Mouse (Mus musculus) lung, postnatal 0 days (tissue): ENCODE data around the gene Zcchc14. TPM values are rescaled to one million over a fixed set of nuclear protein-coding genes. Genes with fewer than 3 reads are reported as not detected.
A peak's percentile ranks its signal among the peaks of the same experiment; 100 is the strongest.

ENCODE experiments used
- ATAC-seq: fragments of 200-750 bp; cut with Nextera tagmentation; 2 replicates; pipeline ENCODE4 v1.8.0; 2017; ENCODE audit warnings: moderate library complexity
- DNase-seq: peaks from one replicate; pipeline ENCODE4 v3.0.0-alpha.2; 2016; ENCODE audit warnings: low spot score
- H3K27ac ChIP-seq: fragments of 300-500 bp; sonication (generic); 2 replicates; pipeline ENCODE4 v1.5.1; 2014; ENCODE audit warnings: antibody characterized with exemption, mild to moderate bottlenecking, low read length, mixed read lengths
- H3K27me3 ChIP-seq: fragments of 300-500 bp; sonication (generic); replicated peaks from 2 replicates; pipeline ENCODE4 v1.6.1; 2014; ENCODE audit warnings: low read length, mixed read lengths; ENCODE audit not compliant: insufficient read depth
- H3K36me3 ChIP-seq: fragments of 300-500 bp; sonication (generic); 2 replicates; pipeline ENCODE4 v1.6.1; 2014; ENCODE audit warnings: low read length, mixed read lengths; ENCODE audit not compliant: insufficient read depth
- H3K4me1 ChIP-seq: fragments of 300-500 bp; sonication (generic); 2 replicates; pipeline ENCODE4 v1.6.1; 2014; ENCODE audit warnings: antibody characterized with exemption, low read depth, low read length, mixed read lengths; ENCODE audit not compliant: insufficient read depth
- H3K4me2 ChIP-seq: fragments of 300-500 bp; sonication (generic); replicated peaks from 2 replicates; pipeline ENCODE4 v1.6.1; 2014; ENCODE audit warnings: low read depth, mild to moderate bottlenecking, low read length, moderate library complexity, mixed read lengths
- H3K4me3 ChIP-seq: fragments of 300-500 bp; sonication (generic); 2 replicates; pipeline ENCODE4 v1.5.1; 2014; ENCODE audit warnings: low read depth, low read length
- H3K9ac ChIP-seq: fragments of 300-500 bp; sonication (generic); replicated peaks from 2 replicates; pipeline ENCODE4 v1.6.1; 2014; ENCODE audit warnings: low read depth, mild to moderate bottlenecking
- H3K9me3 ChIP-seq: fragments of 300-500 bp; sonication (generic); 2 replicates; pipeline ENCODE4 v1.6.1; 2016; ENCODE audit warnings: low read length, mixed read lengths
- CTCF ChIP-seq: IDR thresholded peaks from 2 replicates; pipeline ENCODE4 v1.5.1; 2016; ENCODE audit warnings: antibody characterized with exemption, mild to moderate bottlenecking
- EP300 ChIP-seq: IDR thresholded peaks from 2 replicates; pipeline ENCODE4 v1.6.1; 2016; ENCODE audit warnings: antibody characterized with exemption, mild to moderate bottlenecking, control low read depth
- WGBS: fragments of 180-500 bp; shearing (Covaris S2); extraction: QIAGEN DNeasy Blood & Tissue Kit; methylation state at CpG from one replicate; pipeline ENCODE4 v1.1.7; 2014; 5-methylcytosine and 5-hydroxymethylcytosine counted together
- polyA plus RNA-seq: library from polyadenylated mRNA; unstranded; fragments of >200 nt; fragmentation: Nextera tagmentation; extraction: Ambion mirVana; gene quantifications from 2 replicates; pipeline ENCODE4 v1.2.1, GENCODE M21; 2015

Gene Zcchc14
- polyA plus RNA-seq, 1 experiment from 2014 or later = 11.1 TPM

GRCm38 (mm10) chr8:121609251-121609650, 43.5 kb downstream of the Zcchc14 start:
- ATAC-seq (no peak), DNase-seq (no peak)
- TF ChIP-seq EP300 (no peak), CTCF (no peak)
- H3K27me3 ChIP-seq = no peaks in the 10 kb centered on the region
- H3K4me2 ChIP-seq = no peak overlapping the region
- no peak overlapping the region for H3K9ac ChIP-seq
- H3K4me1 ChIP-seq = no peaks in the 10 kb centered on the region
- no peak overlapping the region for H3K4me3 ChIP-seq
- H3K36me3 ChIP-seq = peaks cover 29% of the 10 kb centered on the region
- no peak overlapping the region for H3K27ac ChIP-seq
- WGBS = 82% methylated on average over 15 of the region's 15 CpGs
- H3K9me3 ChIP-seq = no peaks in the 10 kb centered on the region

GRCm38 (mm10) chr8:121607661-121608060, 45.0 kb downstream of the Zcchc14 start:
- Histone ChIP-seq H3K27me3 (no peaks in the 10 kb centered on the region), H3K36me3 (peaks cover 32% of the 10 kb centered on the region)
- WGBS = 69% methylated on average over 5 of the region's 5 CpGs

GRCm38 (mm10) chr8:121603801-121604200, 48.9 kb downstream of the Zcchc14 start:
- no peak for DNase-seq
- no peaks in the 10 kb centered on the region for H3K4me1 ChIP-seq
- TF ChIP-seq EP300 (no peak), CTCF (no peak)
- no peaks in the 10 kb centered on the region for H3K27me3 ChIP-seq
- H3K9me3 ChIP-seq = no peaks in the 10 kb centered on the region
- H3K27ac ChIP-seq = no peak overlapping the region
- ATAC-seq = no peak
- no peak overlapping the region for H3K4me2 ChIP-seq
- no peak overlapping the region for H3K9ac ChIP-seq
- H3K4me3 ChIP-seq = no peak overlapping the region
- H3K36me3 ChIP-seq = peaks cover 53% of the 10 kb centered on the region
- WGBS = 98% methylated on average over 12 of the region's 12 CpGs

More at GRCm38 (mm10) chr8:121607661-121608060, 45.0 kb downstream of the Zcchc14 start:
- DNase-seq (peak; percentile 66), ATAC-seq (no peak)
- Histone ChIP-seq H3K4me3 (no peak overlapping the region), H3K4me1 (no peaks in the 10 kb centered on the region), H3K27ac (no peak overlapping the region), H3K9ac (no peak overlapping the region), H3K9me3 (no peaks in the 10 kb centered on the region), H3K4me2 (no peak overlapping the region)
- no peak for TF ChIP-seq EP300
- TF ChIP-seq CTCF = peak; percentile 71

- DNase-seq = peak; percentile 91
- no peaks in the 10 kb centered on the region for H3K27me3 ChIP-seq
- no peaks in the 10 kb centered on the region for H3K9me3 ChIP-seq
- H3K4me1 ChIP-seq = no peaks in the 10 kb centered on the region
- no peak overlapping the region for H3K27ac ChIP-seq
- H3K4me2 ChIP-seq = no peak overlapping the region
- peak; percentile 78 for ATAC-seq
- H3K36me3 ChIP-seq = peaks cover 52% of the 10 kb centered on the region
- H3K9ac ChIP-seq = no peak overlapping the region
- WGBS = 16% methylated on average over 3 of the region's 3 CpGs
- TF ChIP-seq EP300 (no peak), CTCF (peak; percentile 97)
- no peak overlapping the region for H3K4me3 ChIP-seq
Measured at GRCm38 (mm10) chr8:121602860-121603259, 49.8 kb downstream of the Zcchc14 start.

- Histone ChIP-seq H3K36me3 (peaks cover 51% of the 10 kb centered on the region), H3K27me3 (no peaks in the 10 kb centered on the region), H3K4me3 (no peak overlapping the region), H3K4me2 (no peak overlapping the region), H3K9ac (no peak overlapping the region), H3K27ac (no peak overlapping the region), H3K4me1 (no peaks in the 10 kb centered on the region), H3K9me3 (no peaks in the 10 kb centered on the region)
- ATAC-seq (no peak), DNase-seq (no peak)
- WGBS = 81% methylated on average over 12 of the region's 12 CpGs
- TF ChIP-seq EP300 (no peak), CTCF (no peak)
Measured at GRCm38 (mm10) chr8:121602411-121602810, 50.3 kb downstream of the Zcchc14 start.

DNA sequence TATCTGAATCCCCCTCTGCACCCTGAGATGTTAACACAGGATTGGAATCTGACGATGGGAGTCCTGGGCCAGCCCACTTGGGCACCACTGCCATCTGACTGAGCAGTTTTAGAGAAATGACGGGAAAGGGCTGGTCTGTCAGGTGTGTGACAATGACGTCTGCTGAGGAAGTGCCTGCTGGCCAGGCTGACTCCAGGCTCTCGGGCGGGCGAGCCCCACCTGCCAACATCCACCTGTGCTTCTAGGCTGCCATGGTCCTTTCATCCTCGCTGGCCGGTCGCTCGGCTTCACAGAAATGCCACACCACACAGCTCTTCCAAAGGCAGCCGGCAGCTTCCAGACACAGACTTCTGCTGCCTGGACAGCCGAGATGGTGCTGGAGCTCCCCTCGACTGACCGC, 52.9 kb downstream of the Zcchc14 start:
- no peak for ATAC-seq
- H3K9me3 ChIP-seq = no peaks in the 10 kb centered on the region
- DNase-seq = no peak
- 88% methylated on average over 14 of the region's 14 CpGs for WGBS
- peaks cover 41% of the 10 kb centered on the region for H3K36me3 ChIP-seq
- TF ChIP-seq CTCF = no peak
- TF ChIP-seq EP300 = no peak
- H3K4me2 ChIP-seq = no peak overlapping the region
- H3K4me3 ChIP-seq = no peak overlapping the region
- no peaks in the 10 kb centered on the region for H3K27me3 ChIP-seq
- H3K4me1 ChIP-seq = no peaks in the 10 kb centered on the region
- H3K27ac ChIP-seq = no peak overlapping the region
- H3K9ac ChIP-seq = no peak overlapping the region

DNA sequence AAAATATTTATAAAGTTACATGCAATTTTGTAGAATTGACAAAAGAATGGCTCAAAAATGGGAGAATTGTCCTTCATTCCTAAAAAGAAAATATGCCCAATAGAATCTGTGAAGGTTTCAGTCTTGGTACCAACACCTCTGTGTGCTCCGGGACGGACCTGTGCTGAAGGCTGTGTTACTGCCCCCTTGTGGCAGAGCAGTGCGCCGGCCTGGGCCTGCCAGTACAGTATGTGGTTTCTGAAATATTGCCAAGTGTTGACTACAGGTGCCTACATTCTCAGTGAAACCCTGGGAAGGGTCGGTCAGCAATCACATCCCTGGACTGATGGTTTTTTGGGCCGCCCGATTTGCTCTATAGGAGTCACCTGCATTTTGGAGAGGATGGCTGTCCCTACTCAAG, 53.8 kb downstream of the Zcchc14 start:
- H3K4me1 ChIP-seq = no peaks in the 10 kb centered on the region
- peak; percentile 71 for ATAC-seq

More for the DNA sequence above, 53.8 kb downstream of the Zcchc14 start:
- 28% methylated on average over 7 of the region's 7 CpGs for WGBS
- DNase-seq = peak; percentile 90
- Histone ChIP-seq H3K27ac (no peak overlapping the region), H3K4me3 (no peak overlapping the region), H3K9ac (no peak overlapping the region), H3K4me2 (no peak overlapping the region), H3K27me3 (no peaks in the 10 kb centered on the region), H3K9me3 (no peaks in the 10 kb centered on the region), H3K36me3 (peaks cover 40% of the 10 kb centered on the region)
- TF ChIP-seq EP300 = no peak
- peak; percentile 95 for TF ChIP-seq CTCF
